Mouse (Mus musculus) forebrain, embryonic 12.5 days (tissue): ENCODE measurements around the gene Cldn13. TPM values are rescaled to one million over a fixed set of nuclear protein-coding genes. Genes with fewer than 3 reads are reported as not detected.
"Not testable (repeated sequence)": the region's sequence is repeated elsewhere in the genome, so short reads cannot be mapped to it uniquely, and the experiment has no call there.

Experiments used
- ATAC-seq: fragments of 200-750 bp; cut with Nextera tagmentation; 2 replicates; pipeline ENCODE4 v1.8.0; 2017; ENCODE audit warnings: moderate TSS enrichment; ENCODE audit not compliant: low FRiP score
- H3K27ac ChIP-seq: fragments of 300-500 bp; sonication (generic); 2 replicates; pipeline ENCODE4 v1.5.1; 2016; ENCODE audit warnings: mild to moderate bottlenecking
- H3K27me3 ChIP-seq: fragments of 300-500 bp; sonication (generic); 2 replicates; pipeline ENCODE4 v1.6.1; 2016; ENCODE audit warnings: mild to moderate bottlenecking
- H3K36me3 ChIP-seq: fragments of 300-500 bp; sonication (generic); replicated peaks from 2 replicates; pipeline ENCODE4 v1.6.1; 2016; ENCODE audit warnings: mild to moderate bottlenecking
- H3K4me1 ChIP-seq: fragments of 300-500 bp; sonication (generic); 2 replicates; pipeline ENCODE4 v1.6.1; 2016
- H3K4me2 ChIP-seq: fragments of 300-500 bp; sonication (generic); 2 replicates; pipeline ENCODE4 v1.6.1; 2016; ENCODE audit warnings: mild to moderate bottlenecking, moderate library complexity
- H3K4me3 ChIP-seq: fragments of 300-500 bp; sonication (generic); replicated peaks from 2 replicates; pipeline ENCODE4 v1.5.1; 2016; ENCODE audit warnings: mild to moderate bottlenecking
- H3K9ac ChIP-seq: fragments of 300-500 bp; sonication (generic); 2 replicates; pipeline ENCODE4 v1.6.1; 2016; ENCODE audit warnings: mild to moderate bottlenecking
- H3K9me3 ChIP-seq: fragments of 300-500 bp; sonication (generic); 2 replicates; pipeline ENCODE4 v1.6.1; 2016
- WGBS: fragments of 180-500 bp; shearing (Covaris S2); methylation state at CpG from one replicate; pipeline ENCODE4 v1.1.7; 2016; 5-methylcytosine and 5-hydroxymethylcytosine counted together
- polyA plus RNA-seq: library from polyadenylated mRNA; unstranded; fragments of >200 nt; fragmentation: Nextera tagmentation; extraction: Ambion mirVana; gene quantifications from 2 replicates; pipeline ENCODE4 v1.2.1, GENCODE M21; 2016

Gene Cldn13
- polyA plus RNA-seq, 1 experiment from 2014 or later: 2.0 TPM

DNA sequence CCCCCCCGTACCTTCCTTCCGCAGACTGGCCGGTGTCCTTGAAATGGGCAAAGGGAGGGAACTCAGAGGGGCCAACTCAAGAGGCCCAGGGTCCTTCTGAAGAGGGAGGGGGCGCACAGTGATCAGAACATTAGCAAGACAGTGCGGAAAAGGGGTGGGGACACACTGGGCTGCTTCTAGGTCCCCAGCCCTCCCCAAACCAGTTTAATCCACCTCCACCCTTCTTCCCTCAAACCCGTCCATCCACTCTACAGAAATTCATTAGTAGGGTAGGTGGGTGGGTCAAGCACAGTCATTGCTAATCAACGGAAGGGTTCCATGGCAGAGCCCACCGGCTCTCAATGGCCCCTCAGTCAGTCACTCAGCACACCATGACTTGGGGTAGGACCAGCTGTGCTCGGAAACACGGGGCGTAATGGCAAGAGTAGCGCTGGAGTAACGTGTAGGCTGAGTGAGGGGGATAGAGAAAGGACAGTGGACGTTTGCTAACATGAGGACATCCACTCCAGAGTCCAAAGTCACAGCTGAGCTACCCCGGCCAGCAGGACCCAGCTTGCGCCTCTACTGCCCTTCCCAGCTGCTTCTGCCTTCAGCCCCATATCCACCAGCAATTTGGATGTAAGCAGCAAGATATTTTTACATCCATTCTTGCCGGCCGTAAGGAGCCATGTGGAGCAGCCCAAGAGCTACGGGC is 30.1 kb upstream of the Cldn13 start:
- Histone ChIP-seq H3K9ac (no peak overlapping the region), H3K4me3 (no peak overlapping the region), H3K4me1 (peaks cover 8% of the 10 kb centered on the region), H3K36me3 (no peaks in the 10 kb centered on the region), H3K27ac (no peak overlapping the region), H3K27me3 (peaks cover 45% of the 10 kb centered on the region), H3K9me3 (no peaks in the 10 kb centered on the region), H3K4me2 (no peak overlapping the region)
- ATAC-seq: no peak
- 35% methylated on average over 18 of the region's 19 CpGs for WGBS

DNA sequence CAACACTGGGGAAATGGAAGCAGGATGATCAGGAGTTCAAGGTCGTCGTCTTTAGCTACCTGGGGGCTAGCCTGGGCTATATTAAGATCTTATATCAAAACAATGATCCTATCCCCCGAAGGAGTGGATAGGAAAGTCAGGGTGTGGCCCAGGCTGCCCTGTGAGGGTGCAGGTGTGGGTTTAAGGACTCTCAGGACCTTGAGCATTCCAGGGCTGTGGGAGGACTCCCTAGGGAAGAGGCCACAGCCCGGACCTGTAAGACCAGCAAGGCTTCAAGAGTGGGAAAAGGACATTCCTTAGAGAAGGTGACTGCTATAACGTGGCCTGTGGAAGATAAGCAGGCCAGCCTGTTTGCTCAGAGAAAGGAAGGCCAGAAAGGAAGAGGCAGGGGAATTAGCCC is 28.9 kb upstream of the Cldn13 start:
- no peaks in the 10 kb centered on the region for H3K9me3 ChIP-seq
- WGBS: 77% methylated on average over 5 of the region's 5 CpGs
- H3K9ac ChIP-seq: no peak overlapping the region
- H3K4me3 ChIP-seq: no peak overlapping the region
- no peak for ATAC-seq
- no peaks in the 10 kb centered on the region for H3K36me3 ChIP-seq
- H3K27ac ChIP-seq: no peak overlapping the region
- H3K27me3 ChIP-seq: peaks cover 45% of the 10 kb centered on the region
- no peak overlapping the region for H3K4me2 ChIP-seq
- H3K4me1 ChIP-seq: peaks cover 8% of the 10 kb centered on the region

DNA sequence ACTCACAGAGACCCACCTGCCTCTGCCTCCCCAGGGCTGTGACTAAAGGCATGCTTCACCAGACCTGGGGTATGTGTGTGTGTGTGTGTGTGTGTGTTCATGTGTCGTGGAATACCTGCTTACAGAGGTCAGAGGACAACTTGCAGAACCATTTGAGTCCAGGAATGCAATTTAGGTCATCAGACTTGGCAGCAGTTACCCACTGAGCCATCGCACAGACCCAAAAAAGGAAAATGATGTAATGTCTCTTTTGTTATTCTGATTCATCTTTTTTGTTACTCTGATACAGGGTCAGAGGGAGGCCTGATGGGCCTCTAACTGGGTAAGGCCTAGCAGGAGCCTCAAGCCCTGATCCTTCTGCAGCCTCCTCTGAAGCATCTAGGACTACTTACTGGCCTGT is 27.4 kb upstream of the Cldn13 start:
- H3K27me3 ChIP-seq: peaks cover 39% of the 10 kb centered on the region
- no peak overlapping the region for H3K27ac ChIP-seq
- no peak overlapping the region for H3K4me3 ChIP-seq
- H3K9me3 ChIP-seq: no peaks in the 10 kb centered on the region
- no peak for ATAC-seq
- H3K4me1 ChIP-seq: peaks cover 8% of the 10 kb centered on the region
- no peak overlapping the region for H3K4me2 ChIP-seq
- no peaks in the 10 kb centered on the region for H3K36me3 ChIP-seq
- WGBS: 77% methylated on average over 2 of the region's 2 CpGs
- H3K9ac ChIP-seq: no peak overlapping the region

GRCm38 (mm10) chr5:134941472-134942209 is 26.3 kb upstream of the Cldn13 start:
- H3K27me3 ChIP-seq: peaks cover 28% of the 10 kb centered on the region
- WGBS: 89% methylated on average over 14 of the region's 14 CpGs

GRCm38 (mm10) chr5:134939554-134939953 is 24.2 kb upstream of the Cldn13 start:
- not testable (repeated sequence) for H3K4me2 ChIP-seq, ATAC-seq, H3K27ac ChIP-seq, H3K4me1 ChIP-seq, H3K27me3 ChIP-seq, H3K36me3 ChIP-seq, H3K9ac ChIP-seq, H3K9me3 ChIP-seq, H3K4me3 ChIP-seq
- WGBS: 80% methylated on average over 3 of the region's 7 CpGs

More at GRCm38 (mm10) chr5:134941472-134942209, 26.3 kb upstream of the Cldn13 start:
- Histone ChIP-seq H3K4me3 (no peak overlapping the region), H3K4me2 (no peak overlapping the region), H3K9me3 (no peaks in the 10 kb centered on the region), H3K36me3 (no peaks in the 10 kb centered on the region), H3K4me1 (peaks cover 4% of the 10 kb centered on the region), H3K27ac (no peak overlapping the region), H3K9ac (no peak overlapping the region)
- no peak for ATAC-seq

- Histone ChIP-seq H3K36me3 (no peaks in the 10 kb centered on the region), H3K9me3 (no peaks in the 10 kb centered on the region), H3K27me3 (0 out of 2 replicates have a peak, but pooled peaks cover 4% of the 10 kb centered on the region), H3K27ac (no peak overlapping the region), H3K9ac (no peak overlapping the region), H3K4me3 (no peak overlapping the region), H3K4me1 (no peaks in the 10 kb centered on the region), H3K4me2 (no peak overlapping the region)
- WGBS: 79% methylated on average over 3 of the region's 3 CpGs
- ATAC-seq: no peak
These were observed 23.7 kb upstream of the Cldn13 start for GRCm38 (mm10) chr5:134939069-134939468.

DNA sequence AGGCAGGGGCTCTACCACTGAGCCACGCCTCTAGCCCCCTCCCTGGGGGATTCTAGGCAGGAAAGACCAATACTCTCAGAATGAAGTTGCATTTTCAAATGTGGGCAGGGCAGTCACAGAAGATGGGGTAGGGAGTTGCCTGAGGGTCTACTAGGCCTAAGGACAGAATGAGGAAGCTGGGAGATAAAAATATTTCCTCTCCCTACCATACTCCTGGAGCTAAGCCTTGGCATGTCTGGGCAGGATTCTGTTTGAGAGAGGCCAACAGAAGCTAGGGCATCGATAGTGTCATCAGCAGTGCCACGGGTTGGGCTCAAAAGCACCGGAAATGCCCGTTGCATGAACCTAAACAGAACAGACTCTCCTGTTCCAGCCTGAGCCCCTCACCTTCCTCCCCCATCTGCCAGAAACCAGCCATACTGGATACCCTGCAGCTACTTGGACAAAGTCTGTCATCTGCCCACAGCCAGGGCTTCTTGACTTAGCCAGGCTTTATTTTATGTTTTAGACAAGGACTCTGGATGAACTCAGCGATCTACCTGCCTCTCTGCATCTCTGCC is 21.4 kb upstream of the Cldn13 start:
- H3K27ac ChIP-seq: no peak overlapping the region
- H3K27me3 ChIP-seq: no peaks in the 10 kb centered on the region
- H3K4me3 ChIP-seq: no peak overlapping the region
- H3K9ac ChIP-seq: no peak overlapping the region
- WGBS: 93% methylated on average over 6 of the region's 6 CpGs
- ATAC-seq: no peak
- no peak overlapping the region for H3K4me2 ChIP-seq
- H3K36me3 ChIP-seq: no peaks in the 10 kb centered on the region
- H3K9me3 ChIP-seq: no peaks in the 10 kb centered on the region
- H3K4me1 ChIP-seq: peaks cover 6% of the 10 kb centered on the region

DNA sequence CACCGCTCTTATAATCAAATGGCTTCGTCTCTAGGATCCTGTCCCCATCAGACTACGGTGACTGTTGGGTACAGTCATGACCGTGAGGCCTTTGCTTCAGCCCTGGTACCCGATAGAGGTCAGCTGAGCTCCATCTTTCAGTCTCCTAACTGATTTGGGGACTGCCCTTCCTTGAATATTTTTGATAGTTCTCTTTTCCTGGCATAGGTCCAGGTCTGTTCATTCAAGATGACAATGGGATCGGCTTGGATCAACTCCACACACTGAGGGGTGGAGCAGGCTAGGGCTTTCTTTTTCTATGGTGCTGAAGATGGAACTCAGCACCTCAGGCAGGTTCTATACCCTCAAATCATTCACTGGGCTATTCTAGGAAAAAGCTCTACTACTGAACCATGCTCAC is 20.7 kb upstream of the Cldn13 start:
- ATAC-seq: no peak
- no peaks in the 10 kb centered on the region for H3K27me3 ChIP-seq
- WGBS: 92% methylated on average over 6 of the region's 6 CpGs
- H3K9ac ChIP-seq: no peak overlapping the region
- no peaks in the 10 kb centered on the region for H3K9me3 ChIP-seq
- H3K4me3 ChIP-seq: no peak overlapping the region
- peaks cover 6% of the 10 kb centered on the region for H3K4me1 ChIP-seq
- no peaks in the 10 kb centered on the region for H3K36me3 ChIP-seq
- H3K4me2 ChIP-seq: no peak overlapping the region
- H3K27ac ChIP-seq: no peak overlapping the region

- no peak overlapping the region for H3K4me3 ChIP-seq
- no peak overlapping the region for H3K4me2 ChIP-seq
- no peaks in the 10 kb centered on the region for H3K9me3 ChIP-seq
- H3K9ac ChIP-seq: no peak overlapping the region
- H3K4me1 ChIP-seq: peaks cover 6% of the 10 kb centered on the region
- no peak for ATAC-seq
- H3K27ac ChIP-seq: no peak overlapping the region
- H3K36me3 ChIP-seq: no peaks in the 10 kb centered on the region
- H3K27me3 ChIP-seq: 0 out of 2 replicates have a peak, but pooled peaks cover 3% of the 10 kb centered on the region
- WGBS: 91% methylated on average over 3 of the region's 3 CpGs
These were observed 19.3 kb upstream of the Cldn13 start for GRCm38 (mm10) chr5:134934666-134935065.

- H3K4me2 ChIP-seq, H3K9ac ChIP-seq, H3K27ac ChIP-seq, H3K9me3 ChIP-seq, H3K4me3 ChIP-seq, H3K36me3 ChIP-seq, H3K27me3 ChIP-seq, H3K4me1 ChIP-seq, ATAC-seq: not testable (repeated sequence)
- WGBS: 87% methylated on average over 5 of the region's 5 CpGs
These were observed 18.4 kb upstream of the Cldn13 start for GRCm38 (mm10) chr5:134933686-134934085.

DNA sequence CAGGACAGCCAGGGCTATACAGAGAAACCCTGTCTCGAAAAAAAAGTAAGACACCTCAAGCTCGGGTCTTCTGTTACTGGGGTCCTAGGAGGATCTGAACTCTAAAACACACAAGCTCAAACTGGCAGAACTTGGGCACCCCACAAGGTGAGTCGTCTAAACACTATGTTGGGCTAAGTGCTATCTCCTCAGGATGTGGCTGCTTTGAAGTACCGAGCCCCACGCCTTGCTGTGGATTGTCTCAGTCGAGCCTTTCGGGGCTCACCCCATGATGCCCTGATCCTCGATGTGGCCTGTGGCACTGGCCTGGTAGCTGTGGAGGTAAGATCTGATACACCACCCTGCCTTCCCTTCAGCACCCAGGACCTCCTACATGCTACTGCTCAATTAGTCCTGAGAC is 18.0 kb upstream of the Cldn13 start:
- H3K27me3 ChIP-seq: 0 out of 2 replicates have a peak, but pooled peaks cover 7% of the 10 kb centered on the region
- no peak for ATAC-seq
- H3K36me3 ChIP-seq: no peaks in the 10 kb centered on the region
- H3K9ac ChIP-seq: no peak overlapping the region
- peaks cover 6% of the 10 kb centered on the region for H3K4me1 ChIP-seq
- no peak overlapping the region for H3K27ac ChIP-seq
- 90% methylated on average over 8 of the region's 8 CpGs for WGBS
- peak overlapping the region; percentile 81; the same call in 1 of the 2 replicates for H3K4me2 ChIP-seq
- no peak overlapping the region for H3K4me3 ChIP-seq
- H3K9me3 ChIP-seq: no peaks in the 10 kb centered on the region

GRCm38 (mm10) chr5:134932903-134933276 is 17.6 kb upstream of the Cldn13 start:
- H3K27ac ChIP-seq: peak overlapping the region; percentile 50; the same call in 1 of the 2 replicates
- peak overlapping the region; percentile 72 for H3K9ac ChIP-seq
- H3K9me3 ChIP-seq: no peaks in the 10 kb centered on the region
- peak overlapping the region; percentile 81 for H3K4me2 ChIP-seq
- peak; percentile 33; the same call in 1 of the 2 replicates for ATAC-seq
- 0 out of 2 replicates have a peak, but pooled peaks cover 7% of the 10 kb centered on the region for H3K27me3 ChIP-seq
- H3K4me1 ChIP-seq: peaks cover 6% of the 10 kb centered on the region
- peak overlapping the region; percentile 69 for H3K4me3 ChIP-seq
- WGBS: 50% methylated on average over 9 of the region's 9 CpGs
- no peaks in the 10 kb centered on the region for H3K36me3 ChIP-seq
